Mouse (Mus musculus): ENCODE data around the gene Egln3. TPM values are rescaled to one million over a fixed set of nuclear protein-coding genes. Genes with fewer than 3 reads are reported as not detected.

Egln3 gene
- total and polyA plus RNA-seq, 2 experiments from 2014 or later, result 12.4 to 56.8 TPM

DNA sequence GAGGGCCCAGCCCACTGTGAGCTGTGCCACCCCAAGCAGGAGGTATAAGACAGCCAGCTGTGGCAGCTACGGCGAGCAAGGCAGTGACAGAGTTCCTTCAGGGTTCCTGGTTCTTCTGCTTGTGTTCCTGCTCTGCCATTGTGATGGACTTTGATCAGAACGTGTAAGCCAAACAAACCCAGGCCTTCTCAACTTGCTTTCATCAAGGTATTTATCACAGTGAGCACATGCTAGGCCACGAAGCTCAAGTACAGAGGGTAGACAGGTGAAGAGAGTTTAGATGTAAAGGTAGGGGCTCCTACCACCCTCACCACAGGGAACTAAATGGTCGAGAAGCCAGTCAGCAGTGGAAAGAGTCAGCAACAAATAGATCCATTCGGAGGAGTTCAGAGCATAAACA lies 30.1 kb upstream of the Egln3 start:
- no peak for TF ChIP-seq CTCF (IDR thresholded peaks at IDR 0.05; ENCODE audit: low read depth)
- TF ChIP-seq EP300 (IDR thresholded peaks at IDR 0.05; ENCODE audit: low read depth), result no peak
- no peak overlapping the region for H3K4me3 ChIP-seq (ENCODE audit: low read depth, low read length)
- no peaks in the 10 kb centered on the region; the same call in 1 of the 2 replicates for H3K9me3 ChIP-seq (replicated peaks; ENCODE audit: control insufficient read depth, low read length)
- 83% methylated on average over 6 of the region's 6 CpGs for WGBS
- no peaks in the 10 kb centered on the region for H3K27me3 ChIP-seq (ENCODE audit: control insufficient read depth, insufficient read depth, low read length)
- H3K4me1 ChIP-seq (ENCODE audit: control insufficient read depth, insufficient read depth), result no peaks in the 10 kb centered on the region
- ATAC-seq (ENCODE audit: insufficient read depth, low read depth) (no peak), DNase-seq (ENCODE audit: low spot score) (no peak)
- H3K36me3 ChIP-seq (replicated peaks; ENCODE audit: control insufficient read depth, insufficient read depth, low read length), result no peaks in the 10 kb centered on the region
- H3K9ac ChIP-seq (replicated peaks; ENCODE audit: low read depth, low read length), result no peak overlapping the region
- H3K4me2 ChIP-seq (ENCODE audit: low read depth, low read length), result no peak overlapping the region
- H3K27ac ChIP-seq (ENCODE audit: low read depth), result no peak overlapping the region

DNA sequence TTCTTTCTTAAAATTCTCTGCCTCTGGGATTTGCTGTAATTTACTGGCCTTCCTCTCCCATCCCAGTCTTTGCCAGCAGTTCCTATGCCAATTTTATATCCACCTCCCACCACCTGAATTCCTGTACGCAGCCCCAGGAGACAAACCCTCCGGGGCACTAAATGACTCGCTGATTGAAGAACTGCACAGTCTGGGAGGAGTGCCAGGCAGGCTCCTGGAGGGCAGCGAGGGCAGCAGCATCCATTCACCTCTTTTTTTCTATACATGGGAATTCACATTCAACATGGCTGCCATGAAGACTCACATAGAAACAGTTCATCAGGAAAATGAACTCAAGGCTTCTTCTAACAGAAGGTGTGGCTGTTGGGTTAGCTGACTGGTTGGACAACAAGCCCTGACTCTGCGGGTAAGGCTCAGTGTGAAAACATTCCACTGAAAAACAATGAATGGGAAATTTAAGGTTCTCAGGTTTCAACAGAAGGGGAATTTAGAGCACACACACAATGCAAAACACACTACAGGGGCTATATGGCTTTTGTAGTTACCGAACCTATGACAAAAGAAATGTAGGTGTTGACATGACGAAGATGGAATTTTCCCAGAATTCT lies 29.4 kb upstream of the Egln3 start:
- TF ChIP-seq EP300 (IDR thresholded peaks at IDR 0.05; ENCODE audit: low read depth) (no peak), CTCF (IDR thresholded peaks at IDR 0.05; ENCODE audit: low read depth) (no peak)
- H3K9me3 ChIP-seq (replicated peaks; ENCODE audit: control insufficient read depth, low read length), result no peaks in the 10 kb centered on the region; the same call in 1 of the 2 replicates
- DNase-seq (ENCODE audit: low spot score) (no peak), ATAC-seq (ENCODE audit: insufficient read depth, low read depth) (no peak)
- H3K27ac ChIP-seq (ENCODE audit: low read depth), result no peak overlapping the region
- no peaks in the 10 kb centered on the region for H3K27me3 ChIP-seq (ENCODE audit: control insufficient read depth, insufficient read depth, low read length)
- H3K9ac ChIP-seq (replicated peaks; ENCODE audit: low read depth, low read length), result no peak overlapping the region
- H3K36me3 ChIP-seq (replicated peaks; ENCODE audit: control insufficient read depth, insufficient read depth, low read length), result no peaks in the 10 kb centered on the region
- WGBS, result 56% methylated on average over 7 of the region's 7 CpGs
- H3K4me3 ChIP-seq (ENCODE audit: low read depth, low read length), result no peak overlapping the region
- H3K4me1 ChIP-seq (ENCODE audit: control insufficient read depth, insufficient read depth), result no peaks in the 10 kb centered on the region
- H3K4me2 ChIP-seq (ENCODE audit: low read depth, low read length), result no peak overlapping the region

DNA sequence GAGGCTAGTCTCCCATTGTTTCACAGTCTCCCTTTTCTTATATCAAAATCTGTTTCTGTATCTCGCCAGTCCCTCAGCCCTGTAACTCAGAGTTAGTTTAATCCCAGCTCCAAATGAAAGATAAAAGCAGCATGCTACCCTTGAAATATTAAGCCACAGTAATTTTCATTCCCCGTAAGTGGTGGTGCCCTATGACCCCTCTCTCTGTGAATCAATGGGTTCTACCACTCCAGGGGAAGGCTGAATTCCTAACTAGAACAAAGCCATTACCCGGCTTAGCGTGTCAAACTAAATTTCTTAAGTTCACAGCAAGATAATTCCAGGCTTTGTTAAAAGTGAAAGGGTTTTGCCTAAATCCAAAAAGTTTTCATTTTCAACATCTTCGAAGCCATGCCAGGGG lies 28.8 kb upstream of the Egln3 start:
- no peaks in the 10 kb centered on the region for H3K27me3 ChIP-seq (ENCODE audit: control insufficient read depth, insufficient read depth, low read length)
- H3K4me2 ChIP-seq (ENCODE audit: low read depth, low read length), result no peak overlapping the region
- no peaks in the 10 kb centered on the region for H3K36me3 ChIP-seq (replicated peaks; ENCODE audit: control insufficient read depth, insufficient read depth, low read length)
- no peaks in the 10 kb centered on the region; the same call in 1 of the 2 replicates for H3K9me3 ChIP-seq (replicated peaks; ENCODE audit: control insufficient read depth, low read length)
- DNase-seq (ENCODE audit: low spot score) (no peak), ATAC-seq (ENCODE audit: insufficient read depth, low read depth) (no peak)
- no peaks in the 10 kb centered on the region for H3K4me1 ChIP-seq (ENCODE audit: control insufficient read depth, insufficient read depth)
- H3K4me3 ChIP-seq (ENCODE audit: low read depth, low read length), result no peak overlapping the region
- no peak overlapping the region for H3K9ac ChIP-seq (replicated peaks; ENCODE audit: low read depth, low read length)
- no peak overlapping the region for H3K27ac ChIP-seq (ENCODE audit: low read depth)
- TF ChIP-seq EP300 (IDR thresholded peaks at IDR 0.05; ENCODE audit: low read depth) (no peak), CTCF (IDR thresholded peaks at IDR 0.05; ENCODE audit: low read depth) (no peak)
- WGBS, result 88% methylated on average over 5 of the region's 5 CpGs

DNA sequence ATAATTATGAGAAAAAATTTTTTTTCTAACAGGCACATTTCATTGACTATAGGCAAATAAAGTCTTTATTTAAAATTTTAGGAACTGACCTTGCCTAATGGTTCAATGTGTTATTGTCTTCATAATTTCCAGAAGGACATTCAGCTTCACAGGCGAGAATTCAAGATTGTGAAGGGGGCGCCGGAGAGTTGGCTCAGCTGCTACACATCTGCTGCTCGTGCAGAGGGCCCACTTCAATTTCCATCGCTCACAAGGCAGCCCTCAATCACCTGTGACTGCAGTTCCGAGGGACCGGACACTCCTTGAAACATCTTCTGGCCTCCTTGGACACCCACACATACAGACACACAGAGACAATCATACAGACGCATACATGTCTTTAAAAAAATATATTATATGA lies 23.9 kb upstream of the Egln3 start:
- Histone ChIP-seq H3K4me3 (ENCODE audit: low read depth, low read length) (no peak overlapping the region), H3K27me3 (ENCODE audit: control insufficient read depth, insufficient read depth, low read length) (no peaks in the 10 kb centered on the region), H3K27ac (ENCODE audit: low read depth) (no peak overlapping the region), H3K9ac (replicated peaks; ENCODE audit: low read depth, low read length) (no peak overlapping the region), H3K4me2 (ENCODE audit: low read depth, low read length) (no peak overlapping the region), H3K9me3 (replicated peaks; ENCODE audit: control insufficient read depth, low read length) (no peaks in the 10 kb centered on the region), H3K4me1 (ENCODE audit: control insufficient read depth, insufficient read depth) (no peaks in the 10 kb centered on the region), H3K36me3 (replicated peaks; ENCODE audit: control insufficient read depth, insufficient read depth, low read length) (no peaks in the 10 kb centered on the region)
- no peak for ATAC-seq (ENCODE audit: insufficient read depth, low read depth)
- 70% methylated on average over 8 of the region's 8 CpGs for WGBS
- no peak for DNase-seq (ENCODE audit: low spot score)
- TF ChIP-seq CTCF (IDR thresholded peaks at IDR 0.05; ENCODE audit: low read depth) (no peak), EP300 (IDR thresholded peaks at IDR 0.05; ENCODE audit: low read depth) (no peak)

DNA sequence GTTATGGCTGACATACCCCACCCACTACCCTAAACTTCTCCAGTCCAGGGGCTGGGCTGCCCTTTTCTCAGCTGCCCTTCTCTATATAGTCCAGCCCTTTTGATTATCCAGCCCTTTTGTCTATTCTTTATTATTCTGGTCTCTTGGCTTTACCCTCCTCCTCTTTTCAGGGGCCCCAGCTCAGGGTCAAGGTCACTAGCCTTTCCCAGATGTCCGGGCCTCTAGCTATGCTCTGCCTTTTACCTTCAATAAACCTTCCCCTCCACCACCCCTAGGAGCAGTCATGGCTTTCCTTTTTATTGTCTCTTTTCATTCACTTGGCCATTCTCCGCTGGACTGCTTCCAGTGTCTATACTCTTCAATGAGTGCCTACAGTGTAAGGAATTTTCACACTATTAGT lies 22.7 kb upstream of the Egln3 start:
- Histone ChIP-seq H3K4me3 (ENCODE audit: low read depth, low read length) (no peak overlapping the region), H3K36me3 (replicated peaks; ENCODE audit: control insufficient read depth, insufficient read depth, low read length) (no peaks in the 10 kb centered on the region), H3K4me2 (ENCODE audit: low read depth, low read length) (no peak overlapping the region), H3K27ac (ENCODE audit: low read depth) (no peak overlapping the region), H3K4me1 (ENCODE audit: control insufficient read depth, insufficient read depth) (no peaks in the 10 kb centered on the region), H3K9me3 (replicated peaks; ENCODE audit: control insufficient read depth, low read length) (no peaks in the 10 kb centered on the region), H3K9ac (replicated peaks; ENCODE audit: low read depth, low read length) (no peak overlapping the region), H3K27me3 (ENCODE audit: control insufficient read depth, insufficient read depth, low read length) (no peaks in the 10 kb centered on the region)
- WGBS, result 81% methylated on average over 2 of the region's 2 CpGs
- no peak for DNase-seq (ENCODE audit: low spot score)
- TF ChIP-seq EP300 (IDR thresholded peaks at IDR 0.05; ENCODE audit: low read depth) (no peak), CTCF (IDR thresholded peaks at IDR 0.05; ENCODE audit: low read depth) (no peak)
- no peak for ATAC-seq (ENCODE audit: insufficient read depth, low read depth)

DNA sequence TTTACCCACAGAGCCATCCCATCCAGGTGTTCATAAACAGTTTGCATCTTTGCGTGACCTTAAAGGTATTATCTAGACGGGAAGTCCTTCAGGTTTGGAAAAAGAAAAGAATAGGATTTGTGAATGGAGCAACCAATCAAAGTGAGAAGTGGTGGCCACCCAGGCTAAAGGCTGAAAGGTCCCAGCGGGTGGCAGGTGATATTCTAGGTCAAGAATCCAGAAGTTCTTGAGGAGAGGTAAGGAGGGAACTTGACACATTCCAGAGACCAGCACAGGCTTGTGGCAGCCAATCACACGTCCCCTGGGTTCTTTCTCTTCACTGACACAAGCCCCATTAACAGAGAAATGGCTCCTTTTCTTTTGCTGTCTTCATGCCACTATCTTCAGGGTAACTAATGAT lies 21.9 kb upstream of the Egln3 start:
- 76% methylated on average over 4 of the region's 4 CpGs for WGBS
- Histone ChIP-seq H3K9me3 (replicated peaks; ENCODE audit: control insufficient read depth, low read length) (no peaks in the 10 kb centered on the region), H3K27ac (ENCODE audit: low read depth) (no peak overlapping the region), H3K4me1 (ENCODE audit: control insufficient read depth, insufficient read depth) (no peaks in the 10 kb centered on the region), H3K9ac (replicated peaks; ENCODE audit: low read depth, low read length) (no peak overlapping the region), H3K4me3 (ENCODE audit: low read depth, low read length) (no peak overlapping the region), H3K27me3 (ENCODE audit: control insufficient read depth, insufficient read depth, low read length) (no peaks in the 10 kb centered on the region), H3K36me3 (replicated peaks; ENCODE audit: control insufficient read depth, insufficient read depth, low read length) (no peaks in the 10 kb centered on the region), H3K4me2 (ENCODE audit: low read depth, low read length) (no peak overlapping the region)
- ATAC-seq (ENCODE audit: insufficient read depth, low read depth) (no peak), DNase-seq (ENCODE audit: low spot score) (no peak)
- TF ChIP-seq CTCF (IDR thresholded peaks at IDR 0.05; ENCODE audit: low read depth), result no peak
